Mouse (Mus musculus) brain, embryonic 18.5 days (tissue): ENCODE measurements around the gene Cdk12.

Source experiments
- DNase-seq: peaks from one replicate; pipeline ENCODE4 v3.0.0-alpha.2; 2012; ENCODE audit warnings: low read depth, low spot score

The Cdk12 gene

GRCm38 (mm10) chr11:98253807-98254206, 50.9 kb downstream of the Cdk12 start:
- DNase-seq, result no peak

DNA sequence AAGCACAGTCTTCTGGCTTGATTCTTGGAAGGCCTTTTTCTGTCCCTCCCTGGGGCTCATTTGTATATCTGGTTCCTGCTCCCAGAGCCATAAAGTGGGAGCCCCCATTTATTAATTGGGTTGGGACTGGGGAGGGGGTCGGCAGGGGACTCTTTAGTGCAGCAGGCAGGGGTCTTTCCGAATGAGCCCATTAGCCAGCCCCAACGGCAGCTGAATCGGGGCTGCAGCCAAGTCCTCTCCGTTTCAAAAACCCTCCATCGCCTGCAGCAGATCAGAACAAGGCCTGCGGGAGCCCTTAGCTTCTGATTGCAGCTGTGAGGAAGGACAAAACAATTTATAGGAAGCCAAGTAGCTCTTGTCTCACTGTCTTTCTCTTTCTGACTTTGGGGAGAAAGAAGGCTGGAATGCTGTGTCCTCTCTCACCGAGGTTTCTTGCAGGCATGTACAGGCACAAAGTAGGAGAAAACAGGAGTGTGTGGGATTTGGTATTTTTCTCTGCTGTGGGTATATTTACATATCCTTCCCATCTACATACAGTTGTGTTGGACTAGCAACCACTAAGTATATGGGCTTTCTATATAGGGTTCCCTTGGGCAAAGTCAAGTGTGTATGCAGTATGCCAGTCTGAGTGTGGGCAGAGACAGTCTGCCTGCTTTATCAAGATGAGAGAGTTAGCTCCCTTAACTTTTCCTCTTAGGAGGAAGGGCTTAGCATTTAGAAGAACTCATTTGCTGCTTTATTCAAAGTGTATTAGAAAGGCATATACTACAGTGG, 58.0 kb downstream of the Cdk12 start:
- DNase-seq, result no peak

DNA sequence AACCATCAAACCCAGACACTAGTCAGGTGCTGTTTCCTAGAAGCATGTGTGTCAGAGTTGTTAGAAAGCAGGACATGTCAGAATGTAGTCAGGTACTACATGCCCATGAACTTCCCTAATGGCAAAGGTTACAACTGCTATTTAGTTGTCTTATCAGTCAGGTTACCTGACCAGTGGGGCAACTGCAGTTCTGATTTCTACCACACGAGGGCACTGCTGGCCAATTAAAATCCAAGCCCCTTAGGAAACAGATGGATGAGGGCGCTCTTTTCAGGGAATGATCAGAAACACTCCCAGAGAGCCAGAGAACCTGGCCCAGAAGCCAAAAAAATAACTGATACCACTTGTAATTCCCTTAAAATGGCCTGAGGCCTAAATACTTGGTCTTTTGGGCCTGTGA, 62.2 kb downstream of the Cdk12 start:
- no peak for DNase-seq

- no peak for DNase-seq
Measured at GRCm38 (mm10) chr11:98265891-98266290, 63.0 kb downstream of the Cdk12 start.

DNA sequence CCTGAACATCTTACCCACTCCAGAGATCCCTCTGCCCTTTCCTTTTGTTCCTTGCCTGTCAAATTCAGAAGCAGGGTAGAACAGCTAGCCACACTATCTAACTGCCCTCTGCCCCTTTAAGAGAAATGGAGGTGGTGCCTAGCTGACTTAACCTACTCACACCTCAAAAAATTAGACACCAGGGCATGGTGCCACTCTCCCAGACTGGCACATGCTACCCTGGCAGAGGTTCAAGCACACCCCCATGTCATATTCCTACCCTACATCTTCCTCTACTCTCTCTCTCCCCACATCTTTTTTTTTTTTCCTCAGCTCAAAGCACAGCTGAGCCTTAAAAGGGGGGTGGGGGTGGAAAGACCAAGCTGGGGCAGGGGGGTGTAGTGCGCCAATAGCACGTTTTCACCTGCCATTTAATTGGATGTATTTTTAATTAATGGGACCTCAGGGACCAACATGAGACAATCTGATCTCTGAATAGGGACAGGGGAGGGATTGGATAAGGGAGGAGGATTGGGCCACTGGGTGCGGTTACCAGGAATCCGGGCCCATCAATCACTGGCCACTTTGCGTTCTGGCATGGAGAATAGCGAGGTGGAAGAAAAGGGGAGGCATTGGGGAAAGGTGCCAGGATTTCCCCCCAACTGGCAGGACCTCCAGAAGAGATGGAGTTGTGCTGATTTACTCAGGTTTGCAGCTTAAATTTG, 64.0 kb downstream of the Cdk12 start:
- no peak for DNase-seq

- DNase-seq, result no peak
Measured at GRCm38 (mm10) chr11:98270066-98270465, 67.2 kb downstream of the Cdk12 start.

DNA sequence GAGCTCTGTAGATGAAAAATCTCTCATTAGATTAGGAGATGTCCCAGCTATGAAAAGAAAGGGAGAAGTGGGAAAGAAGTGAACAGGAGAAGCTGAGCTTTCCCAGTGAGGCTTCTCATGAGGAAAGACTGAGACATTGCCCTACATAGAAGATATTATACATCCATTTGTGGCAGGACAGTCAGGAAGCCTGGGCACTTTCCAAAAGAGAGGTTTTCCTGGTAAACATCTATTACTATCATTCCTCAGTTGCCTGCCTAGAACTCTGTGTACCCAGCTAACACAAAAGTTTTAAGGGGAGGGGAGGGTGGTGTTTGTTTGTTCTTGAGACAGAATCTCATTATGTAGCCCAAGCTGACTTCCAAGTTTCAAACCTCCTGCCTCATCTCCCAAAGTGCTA, 67.6 kb downstream of the Cdk12 start:
- DNase-seq, result no peak

- DNase-seq, result no peak
Measured at GRCm38 (mm10) chr11:98283740-98284139, 80.9 kb downstream of the Cdk12 start.

DNA sequence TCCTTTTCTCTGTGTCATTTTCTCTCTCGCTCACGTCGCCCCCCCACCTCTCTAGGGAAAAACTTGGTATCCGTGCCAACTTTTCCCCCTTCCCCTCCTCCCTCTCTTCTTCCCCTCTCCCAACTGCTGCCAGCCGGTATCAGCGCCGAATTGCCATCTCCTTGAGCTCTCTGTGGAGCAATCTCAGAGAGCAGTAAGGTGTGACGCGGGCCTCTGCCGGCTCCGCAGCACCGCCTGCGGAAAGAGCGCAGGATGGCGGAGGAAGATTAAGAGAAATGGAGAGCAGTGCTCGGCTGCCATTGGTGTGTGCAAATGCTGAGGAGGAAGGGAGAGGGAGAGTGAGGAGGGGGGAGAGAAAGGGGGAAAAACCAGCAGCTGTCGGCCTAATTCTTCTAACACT, 81.4 kb downstream of the Cdk12 start:
- DNase-seq, result no peak

DNA sequence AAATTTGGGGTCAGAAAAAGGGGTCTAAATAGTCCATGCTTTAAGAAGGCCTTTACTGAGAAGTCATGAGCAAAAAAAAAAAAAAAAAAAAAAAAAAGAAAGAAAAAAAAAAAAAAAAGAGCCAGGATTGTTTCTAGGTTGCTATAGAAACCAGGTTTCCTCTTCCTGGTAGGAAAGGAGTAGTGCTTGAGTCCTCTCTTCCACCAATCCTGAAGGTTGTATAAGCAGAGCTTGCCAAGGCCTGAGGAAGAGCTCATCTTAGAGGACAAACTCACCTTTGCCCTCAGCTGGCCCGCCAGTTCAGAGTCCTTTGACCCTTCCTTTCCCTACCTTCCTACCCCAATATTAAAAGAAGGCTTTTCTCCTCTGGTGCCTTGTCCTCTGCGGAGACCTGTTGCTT, 82.5 kb downstream of the Cdk12 start:
- DNase-seq, result no peak

GRCm38 (mm10) chr11:98287531-98287930, 84.7 kb downstream of the Cdk12 start:
- DNase-seq, result no peak

- DNase-seq, result no peak
Measured at GRCm38 (mm10) chr11:98287961-98288360, 85.1 kb downstream of the Cdk12 start.

DNA sequence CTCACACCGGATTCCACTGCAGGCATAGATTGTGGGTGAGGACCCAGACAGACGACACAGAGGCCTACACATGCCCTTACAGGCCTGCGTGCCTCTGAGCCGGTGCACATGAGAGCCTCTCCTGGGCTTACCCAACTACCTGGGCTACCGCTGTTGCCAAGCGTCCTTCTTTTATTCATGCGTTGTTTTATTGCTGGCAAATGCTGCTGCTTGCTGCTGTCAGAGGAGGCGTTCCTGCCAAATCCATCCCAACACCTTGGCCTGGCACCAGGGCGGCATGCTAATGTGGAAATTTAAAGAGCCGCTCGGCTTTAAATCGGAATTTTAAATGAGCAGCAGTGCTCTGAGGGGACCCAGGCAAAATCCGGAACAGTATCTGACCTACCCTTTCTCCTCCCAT, 87.0 kb downstream of the Cdk12 start:
- DNase-seq, result no peak

DNA sequence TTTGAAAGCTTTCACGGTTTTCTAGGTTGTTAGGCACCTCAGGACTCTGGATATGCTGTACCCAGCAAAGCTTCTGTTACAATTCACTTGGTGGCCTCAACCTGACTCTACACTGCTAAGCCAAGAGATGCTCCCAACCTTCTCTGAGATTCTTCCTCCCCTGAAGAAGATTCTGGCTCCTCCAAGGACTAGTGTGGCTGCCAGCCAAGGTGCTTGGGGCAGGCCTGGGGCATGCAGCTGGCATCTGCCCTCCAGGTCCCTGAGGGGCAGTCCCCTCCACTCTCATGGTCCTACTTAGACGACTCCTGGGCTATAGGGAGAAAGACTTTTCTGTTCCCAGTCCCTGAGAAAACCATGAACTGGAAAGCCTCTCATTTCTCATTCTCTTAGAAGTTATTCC, 88.0 kb downstream of the Cdk12 start:
- no peak for DNase-seq

- DNase-seq, result no peak
Measured at GRCm38 (mm10) chr11:98293070-98293469, 90.2 kb downstream of the Cdk12 start.

DNA sequence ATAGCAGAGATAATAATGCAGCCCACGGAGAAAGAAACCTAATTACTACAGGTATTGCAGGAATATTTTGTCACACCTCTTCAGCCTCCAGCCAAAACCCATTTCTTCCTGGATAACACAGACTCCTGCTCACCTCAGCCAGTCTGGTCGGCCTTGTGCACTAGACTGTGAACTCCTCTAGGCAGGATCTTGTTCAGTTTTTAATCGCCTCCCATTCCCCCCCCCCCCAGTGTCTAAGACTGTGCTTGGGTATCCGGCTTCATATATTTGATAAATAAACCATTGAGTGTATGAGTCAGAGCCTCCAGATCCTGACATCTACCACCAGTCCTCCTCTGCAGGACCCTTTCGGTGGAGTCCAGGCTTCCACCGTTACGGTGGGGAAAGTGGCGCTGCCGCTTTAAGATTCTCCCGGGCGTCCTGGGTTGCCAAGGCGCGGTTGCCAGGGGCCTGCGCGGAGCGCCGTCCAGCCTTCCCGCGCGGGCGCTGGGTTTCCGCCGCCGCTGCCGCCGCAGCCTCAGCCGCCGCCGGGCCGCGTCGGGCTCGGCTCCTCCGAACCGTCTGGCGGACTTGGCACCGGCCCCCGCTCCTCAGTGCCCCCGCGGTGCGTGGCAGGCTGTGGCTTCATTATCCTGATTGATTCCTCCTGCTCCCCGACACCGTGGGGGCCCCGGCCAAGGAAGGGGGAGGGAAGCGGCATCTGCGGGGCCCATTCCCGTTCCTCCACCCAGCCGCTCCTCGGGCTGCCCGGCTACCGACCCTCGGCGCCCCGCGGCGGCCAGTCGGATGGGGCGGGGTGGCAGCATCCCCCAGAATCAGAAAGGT, 91.5 kb downstream of the Cdk12 start:
- no peak for DNase-seq

- DNase-seq, result no peak
Measured at GRCm38 (mm10) chr11:98295013-98295585, 92.2 kb downstream of the Cdk12 start.

DNA sequence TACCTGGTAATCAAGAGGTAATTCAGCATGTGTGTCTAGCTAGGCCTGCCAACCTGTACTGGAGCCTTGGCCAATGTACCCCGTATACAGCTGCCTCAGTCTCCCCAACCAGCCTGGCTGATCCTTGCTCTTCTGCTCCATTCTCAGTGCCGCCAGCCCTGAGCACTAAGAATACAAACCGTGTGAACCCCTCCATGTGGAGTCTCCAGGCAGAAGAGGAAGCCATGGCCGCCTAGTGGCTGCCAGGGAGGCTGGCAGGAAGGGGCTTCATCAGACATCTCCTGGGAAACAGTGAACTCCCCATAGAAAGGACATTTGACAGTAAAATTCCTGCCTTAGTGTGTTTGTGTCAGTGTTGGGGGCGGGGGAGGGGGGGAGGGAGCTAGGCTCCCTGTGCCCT, 93.4 kb downstream of the Cdk12 start:
- DNase-seq, result no peak

DNA sequence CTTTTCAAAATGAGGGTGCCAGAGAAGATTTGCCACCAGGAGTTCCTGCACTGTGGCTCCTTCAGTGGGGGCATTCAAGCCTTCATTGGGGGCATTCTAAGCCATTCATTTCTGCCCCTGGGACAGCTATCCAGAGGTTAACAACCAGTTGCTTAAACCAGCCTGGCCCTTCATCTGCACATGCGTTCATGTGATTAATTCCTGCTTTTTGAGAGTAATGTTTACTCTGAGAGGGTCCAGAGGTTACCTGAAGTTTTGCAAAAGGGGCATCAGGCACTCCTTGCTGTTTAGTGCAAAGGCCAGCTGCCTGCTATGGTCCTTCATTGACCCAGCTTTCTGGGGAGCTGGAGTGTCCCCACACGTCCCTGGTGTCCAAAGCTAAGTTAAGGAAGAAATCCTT, 94.1 kb downstream of the Cdk12 start:
- DNase-seq, result no peak

DNA sequence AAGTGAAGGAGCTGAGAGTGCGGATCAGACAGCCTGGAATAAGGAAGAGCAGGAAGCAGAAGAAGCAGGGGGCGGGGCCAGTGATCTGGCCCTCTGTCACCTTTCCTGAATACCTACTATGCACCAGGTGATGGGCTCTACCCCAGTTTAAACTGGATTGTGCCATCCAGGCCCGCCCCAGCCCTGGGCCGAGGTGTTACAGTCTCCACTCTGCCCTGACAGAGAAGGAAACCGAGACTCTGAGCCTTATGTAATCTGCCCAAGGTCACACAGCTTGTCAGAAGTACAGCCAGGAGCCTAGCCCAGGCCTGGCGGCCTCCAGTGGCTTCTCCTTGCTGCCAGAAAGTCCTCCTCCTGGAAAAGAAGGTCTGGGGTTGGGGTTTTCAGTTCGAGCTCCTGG, 94.9 kb downstream of the Cdk12 start:
- no peak for DNase-seq

DNA sequence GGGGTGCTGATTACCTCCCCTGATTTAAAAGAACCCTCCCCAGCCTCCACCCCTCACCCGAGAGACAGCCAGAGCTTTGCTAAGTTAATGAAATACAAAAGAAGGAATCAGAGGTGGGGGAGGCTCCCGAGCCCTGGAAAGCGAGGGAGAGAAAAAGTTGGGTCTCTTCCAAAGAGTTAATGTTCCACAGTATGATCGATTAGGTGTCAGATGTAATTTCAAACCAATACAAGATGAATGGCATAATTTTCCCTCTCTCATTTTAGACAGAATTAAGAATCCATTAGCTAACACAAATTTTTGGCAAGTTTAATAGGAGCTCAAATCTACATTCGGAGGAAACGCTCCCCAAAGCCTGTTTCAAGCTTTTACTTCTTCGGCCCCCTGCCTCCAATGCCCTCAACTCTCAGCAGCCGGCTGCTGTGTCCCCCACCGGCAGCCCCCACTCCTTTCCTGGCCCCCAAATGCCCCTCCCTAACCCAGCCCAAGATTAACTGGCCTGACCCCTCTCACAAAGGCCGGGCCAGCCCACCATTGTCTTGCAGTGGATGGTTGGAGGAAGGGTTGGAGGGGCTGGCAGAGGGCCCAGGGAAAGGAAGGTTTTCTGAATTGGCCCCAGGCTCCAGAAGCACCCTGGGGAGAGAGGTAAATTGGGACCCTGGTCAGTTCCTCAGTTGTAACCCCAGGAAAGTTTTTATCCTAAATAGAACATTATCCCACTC, 95.8 kb downstream of the Cdk12 start:
- no peak for DNase-seq
